Mouse (Mus musculus) central nervous system, embryonic 14 days (tissue): ENCODE results near the gene 1700021F07Rik. TPM values are rescaled to one million over a fixed set of nuclear protein-coding genes. Genes with fewer than 3 reads are reported as not detected.

ENCODE experiments used
- polyA plus RNA-seq: library from polyadenylated mRNA; depleted of rRNA; stranded (reverse); fragments of >200 nt; gene quantifications from 2 replicates; pipeline ENCODE4 v1.2.3, GENCODE M21; 2012; rRNA removed

1700021F07Rik gene
- not detected in 2 replicates for polyA plus RNA-seq

DNA sequence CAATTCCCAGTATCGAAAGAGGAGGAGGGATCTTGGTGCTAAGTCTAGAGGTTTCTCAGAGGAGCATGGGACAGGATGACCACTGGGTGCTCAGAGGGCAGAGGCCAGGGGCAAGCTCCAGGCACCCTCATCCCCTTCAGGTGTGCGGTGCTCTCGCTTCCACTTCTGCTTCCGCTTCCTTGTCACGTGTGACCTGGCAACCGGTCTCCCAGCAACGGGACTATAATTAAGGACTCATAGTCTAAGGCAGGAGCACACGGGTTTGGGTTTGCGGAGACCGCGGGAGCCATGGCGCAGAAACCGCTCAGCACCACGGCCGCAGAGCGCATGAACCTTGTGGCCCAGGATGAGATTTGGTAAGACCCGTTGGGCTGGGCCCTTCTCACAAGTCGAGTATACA, at the start of gene 1700021F07Rik:
1700021F07Rik (plus strand) TSS at position 211 of the 400 bp plus-strand sequence.

Other genes with a start within 250 kb of the 1700021F07Rik start
- gene Pmepa1, start 246.1 kb upstream of the 1700021F07Rik start, polyA plus RNA-seq, result 30.6 TPM in 2 replicates
- not detected in 2 replicates for gene Ankrd60, start 55.8 kb downstream of the 1700021F07Rik start, polyA plus RNA-seq
- gene Rab22a, start 137.2 kb downstream of the 1700021F07Rik start, polyA plus RNA-seq, result 19.8 and 22.7 TPM in 2 replicates
- 0.08 TPM in 1 of 2 replicates, not detected in the other for gene 1700010B08Rik, start 196.8 kb downstream of the 1700021F07Rik start, polyA plus RNA-seq
- gene Vapb, start 214.9 kb downstream of the 1700021F07Rik start, polyA plus RNA-seq, result 48.8 and 52.7 TPM in 2 replicates